Mouse (Mus musculus): ENCODE measurements at regions not wholly inside any gene's neighbourhood (a gene's known extent, or its start where the extent isn't known, plus 50 kb on each side); places are given as distances from the start of the nearest gene placed in this dataset.

DNA sequence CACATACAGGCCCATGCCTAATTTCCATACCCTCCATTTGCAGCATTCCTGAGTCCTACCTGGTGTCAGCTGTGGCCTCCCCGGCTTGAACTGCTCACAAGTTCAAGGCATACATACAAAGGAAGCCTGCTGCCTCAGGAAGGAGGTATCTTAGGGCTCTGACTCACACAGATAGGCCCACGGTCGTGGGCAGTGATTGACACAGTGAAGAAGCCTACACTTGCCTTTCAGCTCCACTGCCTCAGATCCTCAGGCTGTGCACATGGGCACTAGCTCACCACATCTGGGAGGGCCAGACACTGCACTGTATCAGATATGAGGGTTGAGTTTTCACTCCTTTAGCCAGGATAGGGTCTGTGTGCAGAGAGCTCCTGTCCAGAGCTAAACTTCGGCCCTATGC, 95.6 kb upstream of the Rnaseh2b start:
- ATAC-seq = no peak
- WGBS = 71% methylated on average over 4 of the region's 4 CpGs
- H3K4me3 ChIP-seq (ENCODE audit: low read depth, low read length) = no peak overlapping the region

GRCm38 (mm10) chr14:62198476-62199190, 93.8 kb upstream of the Rnaseh2b start:
- no peak overlapping the region for H3K4me3 ChIP-seq (ENCODE audit: low read depth, low read length)
- ATAC-seq (no peak), DNase-seq (ENCODE audit: low spot score) (no peak)
- no peaks in the 10 kb centered on the region for H3K36me3 ChIP-seq (ENCODE audit: control insufficient read depth, insufficient read depth, low read length)
- no peaks in the 10 kb centered on the region for H3K27me3 ChIP-seq (replicated peaks; ENCODE audit: control insufficient read depth, insufficient read depth, low read length)
- H3K4me1 ChIP-seq (ENCODE audit: control insufficient read depth, insufficient read depth, low read length) = peaks cover 5% of the 10 kb centered on the region; the same call in 1 of the 2 replicates
- H3K9me3 ChIP-seq (replicated peaks; ENCODE audit: control insufficient read depth, low read length) = no peaks in the 10 kb centered on the region
- H3K4me2 ChIP-seq (ENCODE audit: low read length) = no peak overlapping the region
- 68% methylated on average over 6 of the region's 6 CpGs for WGBS
- H3K27ac ChIP-seq (ENCODE audit: low read depth, low read length) = no peak overlapping the region
- H3K9ac ChIP-seq (ENCODE audit: low read length) = no peak overlapping the region

More for the DNA sequence above, 95.6 kb upstream of the Rnaseh2b start:
- DNase-seq (ENCODE audit: low spot score) = no peak
- Histone ChIP-seq H3K4me2 (ENCODE audit: low read length) (no peak overlapping the region), H3K9me3 (replicated peaks; ENCODE audit: control insufficient read depth, low read length) (no peaks in the 10 kb centered on the region), H3K4me1 (ENCODE audit: control insufficient read depth, insufficient read depth, low read length) (peaks cover 5% of the 10 kb centered on the region; the same call in 1 of the 2 replicates), H3K27me3 (replicated peaks; ENCODE audit: control insufficient read depth, insufficient read depth, low read length) (no peaks in the 10 kb centered on the region), H3K36me3 (ENCODE audit: control insufficient read depth, insufficient read depth, low read length) (no peaks in the 10 kb centered on the region), H3K27ac (ENCODE audit: low read depth, low read length) (no peak overlapping the region), H3K9ac (ENCODE audit: low read length) (no peak overlapping the region)

DNA sequence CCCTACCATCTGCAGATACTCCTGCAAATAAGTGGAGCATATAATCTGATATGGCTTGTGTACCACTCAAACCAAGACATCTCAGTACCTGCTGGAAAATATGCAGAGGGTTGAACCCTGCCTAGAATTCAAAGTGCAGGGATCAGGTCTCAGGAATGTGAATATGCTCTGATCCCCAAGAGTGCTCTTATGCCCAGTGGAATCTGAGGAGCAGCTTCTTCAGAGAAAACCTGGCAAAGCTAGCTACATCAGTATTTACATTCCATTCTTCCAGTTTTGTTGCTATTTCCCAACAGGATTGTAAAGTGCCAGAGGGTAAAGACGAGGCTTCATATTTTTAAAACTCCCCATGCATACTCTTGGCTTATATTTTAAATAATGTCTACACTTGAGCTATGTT, 77.3 kb upstream of the Rnaseh2b start:
- Histone ChIP-seq H3K4me2 (ENCODE audit: low read length) (no peak overlapping the region), H3K4me1 (ENCODE audit: control insufficient read depth, insufficient read depth, low read length) (peaks cover 5% of the 10 kb centered on the region; the same call in 1 of the 2 replicates), H3K36me3 (ENCODE audit: control insufficient read depth, insufficient read depth, low read length) (no peaks in the 10 kb centered on the region), H3K9me3 (replicated peaks; ENCODE audit: control insufficient read depth, low read length) (no peaks in the 10 kb centered on the region), H3K9ac (ENCODE audit: low read length) (no peak overlapping the region), H3K4me3 (ENCODE audit: low read depth, low read length) (no peak overlapping the region), H3K27ac (ENCODE audit: low read depth, low read length) (no peak overlapping the region), H3K27me3 (replicated peaks; ENCODE audit: control insufficient read depth, insufficient read depth, low read length) (no peaks in the 10 kb centered on the region)
- 90% methylated on average over 1 of the region's 1 CpGs for WGBS
- DNase-seq (ENCODE audit: low spot score) (no peak), ATAC-seq (no peak)

DNA sequence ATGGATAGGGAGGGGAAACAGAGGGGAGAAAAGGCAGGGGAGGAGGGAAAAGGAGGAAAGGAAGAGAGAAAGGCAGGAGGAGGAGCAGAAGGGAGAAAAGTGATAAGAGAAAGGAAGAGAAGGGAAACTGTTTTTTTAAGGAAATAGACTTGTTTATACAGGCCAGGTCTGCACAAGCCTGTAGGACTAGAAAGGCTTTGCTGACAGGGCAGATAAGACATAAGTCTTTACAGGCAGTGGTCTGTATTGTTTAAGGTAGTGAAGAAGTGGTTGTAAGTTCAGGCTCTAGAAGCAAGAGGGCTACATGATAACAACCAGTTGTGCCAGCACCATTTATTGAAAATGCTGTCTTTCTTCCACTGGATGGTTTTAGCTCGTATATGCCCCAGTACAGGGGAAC, 75.4 kb upstream of the Rnaseh2b start:
- ATAC-seq (no peak), DNase-seq (ENCODE audit: low spot score) (no peak)
- Histone ChIP-seq H3K9ac (ENCODE audit: low read length) (no peak overlapping the region), H3K27ac (ENCODE audit: low read depth, low read length) (no peak overlapping the region), H3K4me2 (ENCODE audit: low read length) (no peak overlapping the region), H3K9me3 (replicated peaks; ENCODE audit: control insufficient read depth, low read length) (no peaks in the 10 kb centered on the region), H3K4me3 (ENCODE audit: low read depth, low read length) (no peak overlapping the region), H3K36me3 (ENCODE audit: control insufficient read depth, insufficient read depth, low read length) (no peaks in the 10 kb centered on the region), H3K27me3 (replicated peaks; ENCODE audit: control insufficient read depth, insufficient read depth, low read length) (no peaks in the 10 kb centered on the region), H3K4me1 (ENCODE audit: control insufficient read depth, insufficient read depth, low read length) (peaks cover 5% of the 10 kb centered on the region; the same call in 1 of the 2 replicates)
- 91% methylated on average over 1 of the region's 1 CpGs for WGBS

GRCm38 (mm10) chr14:62217971-62218370, 74.4 kb upstream of the Rnaseh2b start:
- no peaks in the 10 kb centered on the region for H3K36me3 ChIP-seq (ENCODE audit: control insufficient read depth, insufficient read depth, low read length)
- no peak overlapping the region for H3K9ac ChIP-seq (ENCODE audit: low read length)

DNA sequence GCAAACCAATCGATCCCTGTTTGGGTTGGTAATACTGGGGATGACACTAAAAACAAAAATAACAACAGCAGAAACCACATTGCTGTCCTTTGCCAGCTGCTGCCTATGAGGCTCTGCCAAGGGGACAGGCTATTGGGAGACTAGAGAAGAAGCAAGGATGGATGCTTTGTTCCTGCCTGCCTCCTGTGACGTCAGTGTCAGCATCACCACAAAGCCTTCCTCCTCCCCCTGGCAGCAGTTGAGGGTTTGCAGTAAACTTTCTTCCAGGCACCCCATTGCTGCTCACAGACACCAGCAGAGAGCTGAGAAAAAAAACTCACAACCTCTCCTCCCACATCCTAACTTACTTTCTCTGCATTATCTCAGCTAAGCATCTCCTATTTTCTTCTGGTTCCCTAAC, 73.7 kb upstream of the Rnaseh2b start:
- Histone ChIP-seq H3K4me1 (ENCODE audit: control insufficient read depth, insufficient read depth, low read length) (peaks cover 5% of the 10 kb centered on the region; the same call in 1 of the 2 replicates), H3K36me3 (ENCODE audit: control insufficient read depth, insufficient read depth, low read length) (no peaks in the 10 kb centered on the region), H3K4me3 (ENCODE audit: low read depth, low read length) (no peak overlapping the region), H3K4me2 (ENCODE audit: low read length) (no peak overlapping the region), H3K27me3 (replicated peaks; ENCODE audit: control insufficient read depth, insufficient read depth, low read length) (no peaks in the 10 kb centered on the region), H3K9me3 (replicated peaks; ENCODE audit: control insufficient read depth, low read length) (no peaks in the 10 kb centered on the region), H3K9ac (ENCODE audit: low read length) (no peak overlapping the region), H3K27ac (ENCODE audit: low read depth, low read length) (no peak overlapping the region)
- WGBS = 44% methylated on average over 2 of the region's 2 CpGs
- DNase-seq (ENCODE audit: low spot score) (peak; percentile 16), ATAC-seq (no peak)

More at GRCm38 (mm10) chr14:62217971-62218370, 74.4 kb upstream of the Rnaseh2b start:
- Histone ChIP-seq H3K4me1 (ENCODE audit: control insufficient read depth, insufficient read depth, low read length) (peaks cover 5% of the 10 kb centered on the region; the same call in 1 of the 2 replicates), H3K4me3 (ENCODE audit: low read depth, low read length) (no peak overlapping the region), H3K27me3 (replicated peaks; ENCODE audit: control insufficient read depth, insufficient read depth, low read length) (no peaks in the 10 kb centered on the region), H3K9me3 (replicated peaks; ENCODE audit: control insufficient read depth, low read length) (no peaks in the 10 kb centered on the region), H3K27ac (ENCODE audit: low read depth, low read length) (no peak overlapping the region), H3K4me2 (ENCODE audit: low read length) (no peak overlapping the region)
- WGBS = 69% methylated on average over 2 of the region's 2 CpGs
- DNase-seq (ENCODE audit: low spot score) = no peak
- no peak for ATAC-seq

- 95% methylated on average over 4 of the region's 4 CpGs for WGBS
- no peak for DNase-seq (ENCODE audit: low spot score)
- Histone ChIP-seq H3K27me3 (replicated peaks; ENCODE audit: control insufficient read depth, insufficient read depth, low read length) (no peaks in the 10 kb centered on the region), H3K9ac (ENCODE audit: low read length) (no peak overlapping the region), H3K36me3 (ENCODE audit: control insufficient read depth, insufficient read depth, low read length) (no peaks in the 10 kb centered on the region), H3K4me3 (ENCODE audit: low read depth, low read length) (no peak overlapping the region), H3K4me2 (ENCODE audit: low read length) (no peak overlapping the region), H3K9me3 (replicated peaks; ENCODE audit: control insufficient read depth, low read length) (no peaks in the 10 kb centered on the region), H3K4me1 (ENCODE audit: control insufficient read depth, insufficient read depth, low read length) (peaks cover 5% of the 10 kb centered on the region; the same call in 1 of the 2 replicates), H3K27ac (ENCODE audit: low read depth, low read length) (no peak overlapping the region)
- ATAC-seq = no peak
Observed at GRCm38 (mm10) chr14:62220770-62221169, 71.6 kb upstream of the Rnaseh2b start.
